Mouse (Mus musculus) spleen, adult 2 months (tissue): ENCODE measurements around the gene Thrap3. TPM values are rescaled to one million over a fixed set of nuclear protein-coding genes. Genes with fewer than 3 reads are reported as not detected.

Experiments used
- DNase-seq, 2 experiments: peaks; one replicate each; pipeline versions ENCODE4 v3.0.0 to v3.0.0-alpha.2; 2012 to 2021; ENCODE audit warnings: low spot score in 2 of 2, low read depth in 1 of 2
- H3K27ac ChIP-seq: fragments of 200-500 bp; 2 replicates; pipeline ENCODE4 v1.5.1; 2012; ENCODE audit warnings: low read length, inconsistent platforms; ENCODE audit not compliant: insufficient read depth
- H3K27me3 ChIP-seq: fragments of 200-500 bp; 2 replicates; pipeline ENCODE4 v1.6.1; 2012; ENCODE audit warnings: mild to moderate bottlenecking, moderate library complexity, low read length, inconsistent platforms; ENCODE audit not compliant: control insufficient read depth, insufficient read depth
- H3K36me3 ChIP-seq: fragments of 200-500 bp; 2 replicates; pipeline ENCODE4 v1.6.1; 2012; ENCODE audit warnings: mild to moderate bottlenecking, low read length, inconsistent platforms; ENCODE audit not compliant: control insufficient read depth, insufficient read depth
- H3K4me1 ChIP-seq: fragments of 200-500 bp; 2 replicates; pipeline ENCODE4 v1.6.1; 2011; ENCODE audit warnings: inconsistent platforms; ENCODE audit not compliant: control insufficient read depth, insufficient read depth, insufficient read length
- H3K4me3 ChIP-seq: fragments of 200-500 bp; 2 replicates; pipeline ENCODE4 v1.5.1; 2011; ENCODE audit warnings: mild to moderate bottlenecking, inconsistent platforms; ENCODE audit not compliant: insufficient read depth, insufficient read length; ENCODE audit errors: extremely low read depth
- CTCF ChIP-seq: fragments of 200-500 bp; IDR thresholded peaks from 2 replicates; pipeline ENCODE4 v1.5.1; 2011; ENCODE audit warnings: mild to moderate bottlenecking, inconsistent platforms; ENCODE audit not compliant: insufficient read depth, insufficient read length, insufficient replicate concordance; ENCODE audit errors: extremely low read depth
- POLR2A ChIP-seq: fragments of 200-500 bp; IDR thresholded peaks from 2 replicates; pipeline ENCODE4 v1.6.1; 2011; ENCODE audit warnings: low read depth, low read length, inconsistent platforms
- WGBS: fragments of 180-500 bp; shearing (Covaris S2); methylation state at CpG from one replicate; pipeline ENCODE4 v1.1.7; 2018; 5-methylcytosine and 5-hydroxymethylcytosine counted together
- polyA plus RNA-seq: library from polyadenylated mRNA; depleted of rRNA; stranded (reverse); fragments of >200 nt; gene quantifications from 2 replicates; pipeline ENCODE4 v1.2.3, GENCODE M21; 2012; rRNA removed

Thrap3 gene
- 51.1 and 53.0 TPM in 2 replicates for polyA plus RNA-seq

DNA sequence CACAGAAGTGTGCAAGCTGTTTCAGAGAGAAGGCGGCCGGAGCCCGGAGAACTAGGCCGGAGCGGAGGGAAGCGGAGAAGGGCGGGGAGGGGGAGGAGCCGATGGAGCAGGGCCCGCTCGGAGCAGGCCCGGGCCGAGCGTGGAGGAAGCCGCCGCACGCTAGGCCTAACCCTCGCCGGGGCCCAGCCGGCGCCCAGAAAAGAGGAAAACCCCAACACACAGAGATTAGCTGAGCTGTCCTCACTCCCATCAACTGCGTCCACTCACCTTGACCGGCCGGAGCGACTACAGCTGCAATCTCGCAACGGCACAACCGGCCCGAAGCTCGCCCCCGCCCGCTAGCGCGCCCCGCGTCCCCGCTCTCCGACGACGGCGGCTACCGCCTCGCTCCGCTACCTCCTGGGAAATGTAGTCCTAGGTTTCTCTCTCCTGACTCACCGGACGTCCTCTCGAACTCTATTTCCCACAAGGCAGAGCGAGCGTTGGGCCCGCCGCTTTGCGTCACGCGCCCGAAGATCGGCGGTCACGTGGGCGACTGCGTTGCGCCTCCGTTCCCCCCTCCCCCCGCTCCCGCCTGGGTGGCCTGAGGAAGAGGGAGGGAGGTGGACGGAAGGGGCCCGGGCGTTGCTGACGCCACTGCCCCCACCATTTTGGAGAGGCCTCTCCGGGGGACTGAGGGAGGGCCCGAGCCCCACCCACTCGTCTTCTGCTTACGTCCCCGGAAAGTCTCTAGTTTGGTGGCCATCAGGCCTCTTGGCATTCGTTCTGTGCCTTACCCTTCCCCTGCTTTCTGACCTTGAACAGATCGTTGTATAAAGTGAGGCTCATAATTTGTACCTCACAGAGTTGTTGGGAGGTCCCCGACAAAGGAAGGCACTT lies at the start of gene Thrap3:
TSS of gene Thrap3 (minus strand) at position 458 of the 879 bp plus-strand sequence.
- peaks cover 2% of the 10 kb centered on the region; the same call in 1 of the 2 replicates for H3K36me3 ChIP-seq
- peak within 1 kb of the TSS; percentile 94 for H3K4me3 ChIP-seq
- peaks cover 26% of the 10 kb centered on the region for H3K4me1 ChIP-seq
- under 1% methylated on average over 74 of the region's 75 CpGs for WGBS
- peak within 1 kb of the TSS; percentile 99 for H3K27ac ChIP-seq
- DNase-seq: peak; percentile 97 to 99
- no peaks in the 10 kb centered on the region for H3K27me3 ChIP-seq
- TF ChIP-seq CTCF (no peak), POLR2A (peak; percentile 76)

GRCm38 (mm10) chr4:126251655-126252254 lies 49.2 kb upstream of the Thrap3 start:
- Histone ChIP-seq H3K4me1 (peaks cover 22% of the 10 kb centered on the region), H3K36me3 (no peaks in the 10 kb centered on the region), H3K27ac (no peak overlapping the region), H3K27me3 (no peaks in the 10 kb centered on the region), H3K4me3 (no peak overlapping the region)
- no peak for DNase-seq
- 45% methylated on average over 11 of the region's 11 CpGs for WGBS
- no peak for TF ChIP-seq CTCF
- no peak for TF ChIP-seq POLR2A

DNA sequence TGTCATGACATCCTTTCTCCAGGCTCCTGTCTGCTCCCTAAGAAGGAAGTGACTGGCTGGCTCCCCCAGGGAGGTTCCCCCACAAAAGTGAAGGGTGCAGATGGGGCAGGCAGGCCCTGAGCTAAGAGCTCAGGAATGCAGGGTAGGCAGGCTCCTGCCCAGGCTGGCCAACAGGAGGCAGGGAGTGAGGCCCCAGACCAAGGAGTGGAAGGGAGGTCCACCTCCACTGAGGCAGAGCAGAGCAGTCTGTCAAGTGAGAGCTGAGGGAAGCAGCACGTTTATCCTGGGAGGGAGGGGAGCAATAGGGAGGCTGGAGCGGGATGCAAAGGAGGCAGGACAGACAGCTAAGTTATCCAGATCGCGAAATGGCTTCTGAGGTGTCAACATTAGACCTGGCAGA lies 48.1 kb upstream of the Thrap3 start:
- Histone ChIP-seq H3K4me1 (peaks cover 22% of the 10 kb centered on the region), H3K27me3 (no peaks in the 10 kb centered on the region), H3K36me3 (no peaks in the 10 kb centered on the region; the same call in 1 of the 2 replicates), H3K27ac (no peak overlapping the region), H3K4me3 (no peak overlapping the region)
- TF ChIP-seq CTCF: no peak
- no peak for TF ChIP-seq POLR2A
- no peak for DNase-seq
- 87% methylated on average over 4 of the region's 4 CpGs for WGBS

GRCm38 (mm10) chr4:126248261-126248868 lies 45.8 kb upstream of the Thrap3 start:
- Histone ChIP-seq H3K4me1 (peaks cover 8% of the 10 kb centered on the region; the same call in 1 of the 2 replicates), H3K36me3 (no peaks in the 10 kb centered on the region; the same call in 1 of the 2 replicates), H3K27ac (no peak overlapping the region), H3K4me3 (no peak overlapping the region), H3K27me3 (no peaks in the 10 kb centered on the region)
- WGBS: 75% methylated on average over 11 of the region's 11 CpGs
- DNase-seq: no peak
- TF ChIP-seq POLR2A: no peak
- TF ChIP-seq CTCF: no peak

GRCm38 (mm10) chr4:126246202-126246889 lies 43.8 kb upstream of the Thrap3 start:
- no peak for TF ChIP-seq POLR2A
- TF ChIP-seq CTCF: no peak
- peaks cover 7% of the 10 kb centered on the region for H3K36me3 ChIP-seq
- no peaks in the 10 kb centered on the region for H3K27me3 ChIP-seq
- no peak for DNase-seq
- H3K27ac ChIP-seq: no peak overlapping the region
- H3K4me1 ChIP-seq: no peaks in the 10 kb centered on the region
- H3K4me3 ChIP-seq: no peak overlapping the region
- whole genome bisulfite sequencing: 93% methylated on average over 13 of the region's 13 CpGs

- 92% methylated on average over 6 of the region's 6 CpGs for WGBS
- no peak overlapping the region for H3K27ac ChIP-seq
- H3K4me1 ChIP-seq: no peaks in the 10 kb centered on the region; the same call in 1 of the 2 replicates
- H3K36me3 ChIP-seq: peaks cover 28% of the 10 kb centered on the region
- no peaks in the 10 kb centered on the region for H3K27me3 ChIP-seq
- H3K4me3 ChIP-seq: no peak overlapping the region
- no peak for DNase-seq
- no peak for TF ChIP-seq POLR2A
- no peak for TF ChIP-seq CTCF
Observed at GRCm38 (mm10) chr4:126242510-126242909, 40.0 kb upstream of the Thrap3 start.
